Mouse (Mus musculus) heart, postnatal 0 days (tissue): ENCODE data around the gene Txn2. TPM values are rescaled to one million over a fixed set of nuclear protein-coding genes. Genes with fewer than 3 reads are reported as not detected.
A peak's percentile ranks its signal among the peaks of the same experiment; 100 is the strongest.

Experiments
- ATAC-seq: fragments of 200-750 bp; cut with Nextera tagmentation; 2 replicates; pipeline ENCODE4 v1.8.0; 2017; ENCODE audit warnings: low read depth, moderate number of reproducible peaks, moderate library complexity; ENCODE audit not compliant: insufficient read depth
- DNase-seq: peaks from one replicate; pipeline ENCODE4 v3.0.0-alpha.2; 2016; ENCODE audit warnings: low spot score
- H3K27ac ChIP-seq: fragments of 300-500 bp; sonication (generic); 2 replicates; pipeline ENCODE4 v1.5.1; 2014; ENCODE audit warnings: low read depth, mild to moderate bottlenecking
- H3K27me3 ChIP-seq: fragments of 300-500 bp; sonication (generic); 2 replicates; pipeline ENCODE4 v1.6.1; 2014; ENCODE audit warnings: low read length, mixed read lengths; ENCODE audit not compliant: control insufficient read depth, insufficient read depth
- H3K36me3 ChIP-seq: fragments of 300-500 bp; sonication (generic); replicated peaks from 2 replicates; pipeline ENCODE4 v1.6.1; 2014; ENCODE audit warnings: low read length, mixed read lengths; ENCODE audit not compliant: control insufficient read depth, insufficient read depth
- H3K4me1 ChIP-seq: fragments of 300-500 bp; sonication (generic); 2 replicates; pipeline ENCODE4 v1.6.1; 2014; ENCODE audit warnings: antibody characterized with exemption; ENCODE audit not compliant: control insufficient read depth, insufficient read depth
- H3K4me2 ChIP-seq: fragments of 300-500 bp; sonication (generic); 2 replicates; pipeline ENCODE4 v1.6.1; 2014; ENCODE audit warnings: low read depth, mild to moderate bottlenecking, low read length, moderate library complexity
- H3K4me3 ChIP-seq: fragments of 300-500 bp; sonication (generic); 2 replicates; pipeline ENCODE4 v1.5.1; 2014; ENCODE audit warnings: low read depth, low read length
- H3K9ac ChIP-seq: fragments of 300-500 bp; sonication (generic); replicated peaks from 2 replicates; pipeline ENCODE4 v1.6.1; 2014; ENCODE audit warnings: low read depth, low read length, mixed read lengths
- H3K9me3 ChIP-seq: fragments of 300-500 bp; sonication (generic); replicated peaks from 2 replicates; pipeline ENCODE4 v1.6.1; 2016; ENCODE audit warnings: low read length; ENCODE audit not compliant: control insufficient read depth
- CTCF ChIP-seq: IDR thresholded peaks from 2 replicates; pipeline ENCODE4 v1.5.1; 2016; ENCODE audit warnings: antibody characterized with exemption, control low read depth, low read depth
- EP300 ChIP-seq: IDR thresholded peaks from 2 replicates; pipeline ENCODE4 v1.6.1; 2016; ENCODE audit warnings: antibody characterized with exemption, low read depth
- WGBS: fragments of 180-500 bp; shearing (Covaris S2); extraction: QIAGEN DNeasy Blood & Tissue Kit; methylation state at CpG from one replicate; pipeline ENCODE4 v1.1.7; 2014; 5-methylcytosine and 5-hydroxymethylcytosine counted together
- polyA plus RNA-seq: library from polyadenylated mRNA; unstranded; fragments of >200 nt; fragmentation: Nextera tagmentation; extraction: Ambion mirVana; gene quantifications from 2 replicates; pipeline ENCODE4 v1.2.1, GENCODE M21; 2015
- total RNA-seq: library from RNA; depleted of rRNA; stranded (reverse); fragments of >200 nt; gene quantifications from 2 replicates; pipeline ENCODE4 v1.2.3, GENCODE M21; 2014; ENCODE audit warnings: low replicate concordance

Txn2 gene
- total and polyA plus RNA-seq, 2 experiments from 2014 or later, result 106 to 322 TPM

GRCm38 (mm10) chr15:77919441-77919840, 9.4 kb downstream of the Txn2 start:
- no peaks in the 10 kb centered on the region for H3K4me1 ChIP-seq
- no peak overlapping the region for H3K4me2 ChIP-seq
- H3K36me3 ChIP-seq, result peaks cover 86% of the 10 kb centered on the region
- no peak for ATAC-seq
- H3K9me3 ChIP-seq, result no peaks in the 10 kb centered on the region
- no peak overlapping the region for H3K9ac ChIP-seq
- WGBS, result 84% methylated on average over 12 of the region's 12 CpGs
- no peak for DNase-seq
- TF ChIP-seq EP300 (no peak), CTCF (no peak)
- H3K4me3 ChIP-seq, result no peak overlapping the region
- no peaks in the 10 kb centered on the region for H3K27me3 ChIP-seq
- H3K27ac ChIP-seq, result no peak overlapping the region

GRCm38 (mm10) chr15:77916851-77917544, 11.8 kb downstream of the Txn2 start:
- TF ChIP-seq EP300 (no peak), CTCF (peak; percentile 86)
- no peaks in the 10 kb centered on the region for H3K9me3 ChIP-seq
- H3K27ac ChIP-seq, result no peak overlapping the region
- no peak overlapping the region for H3K4me2 ChIP-seq
- peaks cover 68% of the 10 kb centered on the region for H3K36me3 ChIP-seq
- H3K9ac ChIP-seq, result no peak overlapping the region
- no peak overlapping the region for H3K4me3 ChIP-seq
- no peaks in the 10 kb centered on the region for H3K4me1 ChIP-seq
- 37% methylated on average over 8 of the region's 8 CpGs for WGBS
- DNase-seq (peak; percentile 83), ATAC-seq (peak; percentile 47; the same call in 1 of the 2 replicates)
- H3K27me3 ChIP-seq, result no peaks in the 10 kb centered on the region

GRCm38 (mm10) chr15:77915287-77915686, 13.5 kb downstream of the Txn2 start:
- Histone ChIP-seq H3K4me1 (peaks cover 9% of the 10 kb centered on the region), H3K27ac (no peak overlapping the region), H3K9me3 (no peaks in the 10 kb centered on the region), H3K4me3 (no peak overlapping the region), H3K27me3 (no peaks in the 10 kb centered on the region), H3K4me2 (no peak overlapping the region), H3K9ac (no peak overlapping the region), H3K36me3 (peaks cover 53% of the 10 kb centered on the region)
- no peak for DNase-seq
- no peak for ATAC-seq
- WGBS, result 99% methylated on average over 4 of the region's 4 CpGs
- TF ChIP-seq EP300 (no peak), CTCF (no peak)

GRCm38 (mm10) chr15:77914507-77914906, 14.3 kb downstream of the Txn2 start:
- no peaks in the 10 kb centered on the region for H3K9me3 ChIP-seq
- WGBS, result 89% methylated on average over 3 of the region's 3 CpGs
- H3K36me3 ChIP-seq, result peaks cover 49% of the 10 kb centered on the region
- no peak overlapping the region for H3K4me2 ChIP-seq
- H3K4me1 ChIP-seq, result peaks cover 9% of the 10 kb centered on the region
- H3K27ac ChIP-seq, result no peak overlapping the region
- no peak overlapping the region for H3K4me3 ChIP-seq
- no peaks in the 10 kb centered on the region for H3K27me3 ChIP-seq
- ATAC-seq (no peak), DNase-seq (no peak)
- TF ChIP-seq EP300 (no peak), CTCF (no peak)
- no peak overlapping the region for H3K9ac ChIP-seq

- 65% methylated on average over 8 of the region's 8 CpGs for WGBS
- H3K9ac ChIP-seq, result no peak overlapping the region; the same call in 1 of the 2 replicates
- no peaks in the 10 kb centered on the region for H3K9me3 ChIP-seq
- no peak overlapping the region for H3K4me2 ChIP-seq
- no peak for DNase-seq
- H3K4me3 ChIP-seq, result no peak overlapping the region
- peaks cover 9% of the 10 kb centered on the region for H3K4me1 ChIP-seq
- no peak for ATAC-seq
- peak overlapping the region; percentile 65; the same call in 1 of the 2 replicates for H3K27ac ChIP-seq
- TF ChIP-seq CTCF, result no peak
- H3K36me3 ChIP-seq, result peaks cover 35% of the 10 kb centered on the region
- no peaks in the 10 kb centered on the region for H3K27me3 ChIP-seq
Measured at GRCm38 (mm10) chr15:77913054-77913453, 15.8 kb downstream of the Txn2 start.

GRCm38 (mm10) chr15:77912585-77912984, 16.2 kb downstream of the Txn2 start:
- peak overlapping the region; percentile 65 for H3K27ac ChIP-seq
- TF ChIP-seq EP300 (no peak), CTCF (no peak)
- WGBS, result 37% methylated on average over 7 of the region's 7 CpGs
- peaks cover 31% of the 10 kb centered on the region for H3K36me3 ChIP-seq
- ATAC-seq, result no peak
- no peaks in the 10 kb centered on the region for H3K9me3 ChIP-seq
- H3K4me1 ChIP-seq, result peaks cover 9% of the 10 kb centered on the region
- no peak overlapping the region; the same call in 1 of the 2 replicates for H3K9ac ChIP-seq
- H3K4me3 ChIP-seq, result no peak overlapping the region
- H3K4me2 ChIP-seq, result no peak overlapping the region
- no peak for DNase-seq
- no peaks in the 10 kb centered on the region for H3K27me3 ChIP-seq
